Mouse (Mus musculus) left cerebral cortex, postnatal 10 days (tissue): Measurements from ENCODE around the gene Cbx4. TPM values are rescaled to one million over a fixed set of nuclear protein-coding genes. Genes with fewer than 3 reads are reported as not detected.

ENCODE experiments used
- DNase-seq, 2 experiments: peaks; one replicate each; pipeline ENCODE4 v3.0.0; 2021 to 2022; ENCODE audit warnings: low spot score in 2 of 2, mixed read lengths in 1 of 2; ENCODE audit errors: extremely low spot score in 1 of 2
- intact Hi-C: fragments of 180-260 bp; cut with DNase I; formaldehyde crosslinking; loops from one replicate; pipeline ENCODE4 v1.15.1; 2025
- total RNA-seq, 2 experiments: library from RNA; stranded (reverse); gene quantifications; 2 replicates each; pipeline ENCODE4 v1.2.3; 2021

The Cbx4 gene
- 10 to 100 TPM; 54.4 to 56.9 TPM for total RNA-seq

DNA sequence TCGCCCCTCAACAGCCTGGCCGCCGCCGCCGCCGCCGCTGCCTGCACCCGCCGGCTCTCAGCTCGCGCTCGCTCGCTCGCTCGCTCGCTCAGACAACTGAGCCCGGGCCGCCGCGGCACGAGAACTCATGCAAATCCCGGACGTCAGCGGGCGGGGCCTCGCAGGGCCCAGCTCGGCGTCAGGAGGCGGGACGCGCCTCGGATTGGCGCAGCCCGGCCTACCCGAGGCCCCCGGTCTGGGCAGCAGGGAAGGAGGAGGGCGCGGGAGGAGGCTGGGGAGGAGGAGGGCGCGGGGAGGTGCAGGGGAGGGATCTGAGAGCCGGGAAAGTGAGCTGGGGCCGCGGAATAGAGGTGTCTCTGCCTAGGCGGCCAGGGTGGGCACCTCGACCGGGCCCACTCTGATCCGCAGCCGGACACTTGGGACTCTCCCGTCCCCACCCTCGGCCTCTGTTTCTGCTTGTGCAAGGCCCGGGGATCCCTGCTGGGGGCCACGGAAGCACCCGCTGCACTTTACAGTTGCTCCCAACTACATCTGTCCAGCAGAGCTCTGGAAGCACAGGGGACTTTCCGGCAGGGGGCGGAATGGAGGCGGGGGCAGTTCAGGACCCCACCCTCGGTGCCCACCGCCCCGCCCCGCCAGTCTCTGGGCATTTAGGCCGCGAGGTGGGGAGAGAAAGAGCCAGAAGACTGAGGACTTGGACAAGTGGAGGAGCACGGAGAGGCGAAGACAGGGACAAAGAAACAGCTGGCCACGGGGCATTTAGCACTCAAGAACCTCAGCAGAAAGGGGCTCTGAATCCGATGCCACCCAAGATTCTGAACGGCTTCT is at the start of gene Cbx4:
Gene Cbx4, minus strand, starts transcription at position 78 of the 828 bp plus-strand sequence.
- peak; percentile 83 to 97 for DNase-seq
- intact Hi-C loops: loop anchor here (5.0 kb wide), 1 partner anchor 101 kb away; no protein-coding TSS in a partner anchor

DNA sequence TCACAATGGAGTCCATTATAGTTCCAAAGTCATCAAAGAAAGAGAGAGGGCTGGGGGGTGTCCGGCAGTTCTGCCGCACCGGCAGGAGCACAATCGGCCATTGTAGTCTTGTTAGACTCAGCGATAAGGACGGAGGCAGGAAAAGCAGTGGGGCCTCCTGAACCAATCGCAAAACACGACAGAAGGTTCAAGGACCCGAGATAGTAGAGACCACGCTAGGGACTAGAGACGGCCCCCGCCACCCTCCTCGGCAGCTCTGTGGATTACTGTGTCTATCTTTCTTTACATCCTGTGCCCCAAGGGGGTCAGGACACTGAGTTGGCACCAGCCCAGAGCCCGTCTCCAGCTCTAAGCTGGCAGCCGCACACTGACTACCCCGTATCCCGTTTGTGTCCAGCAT is 48.6 kb upstream of the Cbx4 start:
- DNase-seq: peak in 1 of 2 experiments; percentile 49
- intact Hi-C loops: no loop called here

DNA sequence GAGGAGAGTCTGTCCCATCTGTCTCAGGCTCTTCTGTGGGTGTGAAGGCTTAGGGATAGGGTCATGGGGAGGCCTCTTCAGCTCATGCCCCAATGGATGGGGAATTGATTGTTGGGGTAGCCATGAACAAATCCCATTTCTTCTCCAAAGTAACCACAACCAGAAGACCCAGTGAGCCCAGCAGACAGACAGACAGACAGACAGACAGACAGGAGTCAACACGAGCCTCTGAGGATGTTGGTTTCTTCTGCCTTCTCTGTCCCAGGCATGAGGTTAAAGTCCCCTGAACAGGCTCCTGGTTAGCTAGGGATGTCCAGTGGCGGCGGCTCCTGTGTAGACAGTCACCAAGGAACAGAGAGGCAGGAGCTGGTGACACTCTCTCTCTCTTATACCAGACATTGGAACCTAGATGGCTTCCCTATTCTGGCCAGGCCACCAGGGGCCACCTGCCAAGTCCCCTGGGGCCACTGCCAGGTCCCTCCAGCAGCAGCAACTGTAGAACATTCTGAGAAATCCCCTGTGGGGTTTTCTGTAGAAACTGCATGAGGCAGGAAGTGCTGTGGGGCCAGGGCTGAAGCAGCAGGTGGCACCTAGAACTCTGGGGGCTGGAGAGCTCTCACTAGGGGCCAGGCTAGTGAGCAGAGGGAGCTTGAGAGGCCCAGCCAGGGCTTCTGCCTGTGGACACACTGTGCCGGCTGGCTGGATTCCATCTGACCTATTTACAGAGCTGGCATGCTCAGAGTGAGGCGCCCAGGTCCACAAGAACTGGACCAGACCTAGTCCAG is 47.6 kb upstream of the Cbx4 start:
- DNase-seq: peak; percentile 59 to 67
- intact Hi-C loops: no loop called here

DNA sequence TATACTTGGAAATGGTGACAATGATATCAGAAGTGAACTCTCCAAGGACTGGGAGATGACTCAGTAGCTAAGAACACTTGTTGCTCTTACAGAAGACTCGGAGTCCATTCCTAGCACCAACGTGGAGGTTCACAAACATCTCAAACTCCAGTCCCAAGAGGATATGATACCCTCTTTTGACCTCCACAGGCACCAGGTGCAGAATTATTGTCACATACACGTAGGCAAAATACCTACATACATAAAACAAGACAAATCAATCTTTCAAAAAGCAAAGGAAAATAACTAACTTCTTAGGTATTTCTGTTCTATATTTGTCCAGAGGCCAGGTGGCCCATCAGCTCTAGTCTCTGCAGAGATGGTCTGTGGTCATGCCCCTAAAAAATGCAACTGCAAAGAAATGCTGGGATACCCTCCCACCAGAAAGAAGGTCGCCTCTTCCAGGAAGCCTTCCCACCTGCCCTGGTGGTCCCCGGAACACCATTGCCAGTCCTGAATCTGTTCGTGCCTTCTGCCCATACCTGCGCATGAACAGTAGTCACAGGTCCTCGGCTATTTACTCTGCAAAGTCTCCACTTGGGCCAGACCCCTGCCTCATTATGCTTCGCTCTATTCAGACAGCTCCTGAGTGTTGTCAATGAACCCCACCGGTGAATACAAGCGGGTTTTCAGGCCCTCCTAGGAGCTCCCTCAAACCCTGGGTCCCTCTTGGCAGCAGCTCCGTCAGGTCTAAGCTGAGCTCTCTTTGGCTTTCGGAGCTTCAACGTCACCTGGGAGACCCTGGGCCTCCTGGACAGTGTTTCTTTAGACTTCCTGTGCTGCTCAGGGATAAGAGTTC is 46.4 kb upstream of the Cbx4 start:
- intact Hi-C loops: no loop called here

DNA sequence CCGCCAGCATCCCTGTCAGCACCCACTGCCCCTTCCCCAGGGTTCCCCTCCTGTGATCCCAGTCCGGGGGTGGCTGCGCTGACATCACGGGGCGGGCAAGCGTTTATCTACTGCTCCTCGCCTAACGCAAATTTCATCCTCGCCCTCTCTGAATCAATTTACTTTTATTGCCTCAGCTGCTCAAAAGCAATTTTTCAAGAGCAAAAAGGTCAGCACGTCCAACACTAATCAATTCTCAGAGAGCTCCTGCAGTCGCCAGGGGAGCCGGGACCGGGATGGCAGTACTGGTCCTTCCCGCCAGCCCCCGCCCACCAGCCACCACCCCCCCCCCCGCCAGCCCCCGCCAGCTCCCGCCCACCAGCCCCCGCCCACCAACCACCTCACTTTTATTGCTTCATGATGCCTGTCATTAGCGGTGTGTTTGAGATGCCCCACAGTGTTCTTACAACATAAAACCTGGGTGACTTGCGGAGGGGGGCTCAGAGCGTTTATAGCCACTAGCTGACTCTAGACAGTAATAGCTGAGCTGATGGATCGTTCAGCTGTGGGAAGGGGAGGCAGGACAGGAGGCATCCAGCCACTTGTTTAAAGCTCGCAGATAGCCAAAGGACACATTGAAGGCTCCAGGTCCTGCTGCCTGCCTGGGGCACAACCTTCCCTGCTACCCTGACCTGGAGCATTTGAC is 44.2 kb upstream of the Cbx4 start:
- no peak for DNase-seq
- intact Hi-C loops: no loop called here

More for the DNA sequence above, 46.4 kb upstream of the Cbx4 start:
- no peak for DNase-seq

DNA sequence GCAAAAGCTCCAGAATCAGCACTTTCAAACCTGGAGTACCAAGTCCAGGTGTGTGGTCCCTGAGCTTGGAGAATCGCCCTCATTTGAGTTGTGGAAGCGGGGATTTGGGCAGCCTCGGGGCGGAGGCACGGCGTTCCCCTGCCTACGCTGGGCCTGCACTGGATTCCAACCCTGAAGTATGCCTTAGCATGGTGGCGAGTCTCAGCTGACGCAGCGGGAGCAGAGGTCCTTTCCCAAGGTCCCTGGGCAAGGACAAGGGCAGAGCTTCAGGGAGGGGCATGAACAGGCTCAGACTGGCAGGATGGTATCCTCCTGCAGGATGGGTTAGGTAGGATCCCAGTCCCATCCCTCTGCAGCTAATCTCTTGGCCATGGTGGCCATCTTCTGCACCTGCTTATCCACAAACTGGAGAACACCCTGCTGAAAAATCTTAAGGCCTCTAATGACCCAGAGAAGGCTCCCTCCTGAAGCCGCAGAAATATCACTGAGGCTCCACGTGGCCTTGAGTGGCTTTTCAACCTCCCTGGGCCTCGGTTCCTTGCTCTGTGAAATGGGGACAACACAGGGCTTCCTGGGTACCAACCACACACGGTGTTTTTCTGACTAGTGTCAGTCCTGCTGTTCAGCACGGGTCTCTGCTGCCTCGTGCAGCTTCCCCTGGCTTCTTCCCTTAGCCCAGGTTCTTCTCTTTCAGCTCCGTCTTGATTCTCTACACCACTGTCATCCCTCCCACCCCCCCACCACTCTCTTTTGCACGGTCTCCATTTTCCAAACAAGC is 43.4 kb upstream of the Cbx4 start:
- intact Hi-C loops: no loop called here
- no peak for DNase-seq

DNA sequence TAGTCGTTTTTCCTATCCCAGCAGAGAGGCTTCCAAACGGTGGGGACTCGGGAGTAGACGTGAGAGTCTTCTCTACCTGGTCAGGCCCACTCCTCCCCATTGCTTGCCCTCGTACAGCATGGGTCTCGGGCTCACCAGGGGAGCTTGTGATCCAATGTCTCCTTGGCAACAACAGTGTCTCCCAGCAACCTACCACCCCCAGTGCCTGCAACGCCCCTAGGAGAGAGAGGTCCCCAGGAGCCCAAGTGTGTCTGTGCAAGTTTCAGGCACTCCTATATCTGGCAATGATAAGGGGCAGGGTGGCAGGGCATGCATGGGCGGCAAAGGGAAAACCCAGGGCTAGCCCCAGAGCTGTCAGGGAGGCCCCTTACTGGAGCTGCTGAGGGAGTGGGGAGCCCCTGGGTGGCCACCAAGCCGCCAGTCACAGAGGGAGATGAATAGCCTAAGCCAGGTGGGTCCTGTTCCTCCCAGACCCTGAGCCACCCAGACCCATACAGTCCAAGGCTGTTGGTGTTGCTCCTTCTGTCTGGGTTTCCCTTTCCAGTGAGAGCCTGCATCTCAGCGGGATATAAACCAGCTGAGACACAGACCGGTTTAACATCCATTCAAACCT is 42.8 kb upstream of the Cbx4 start:
- DNase-seq: no peak
- intact Hi-C loops: no loop called here

DNA sequence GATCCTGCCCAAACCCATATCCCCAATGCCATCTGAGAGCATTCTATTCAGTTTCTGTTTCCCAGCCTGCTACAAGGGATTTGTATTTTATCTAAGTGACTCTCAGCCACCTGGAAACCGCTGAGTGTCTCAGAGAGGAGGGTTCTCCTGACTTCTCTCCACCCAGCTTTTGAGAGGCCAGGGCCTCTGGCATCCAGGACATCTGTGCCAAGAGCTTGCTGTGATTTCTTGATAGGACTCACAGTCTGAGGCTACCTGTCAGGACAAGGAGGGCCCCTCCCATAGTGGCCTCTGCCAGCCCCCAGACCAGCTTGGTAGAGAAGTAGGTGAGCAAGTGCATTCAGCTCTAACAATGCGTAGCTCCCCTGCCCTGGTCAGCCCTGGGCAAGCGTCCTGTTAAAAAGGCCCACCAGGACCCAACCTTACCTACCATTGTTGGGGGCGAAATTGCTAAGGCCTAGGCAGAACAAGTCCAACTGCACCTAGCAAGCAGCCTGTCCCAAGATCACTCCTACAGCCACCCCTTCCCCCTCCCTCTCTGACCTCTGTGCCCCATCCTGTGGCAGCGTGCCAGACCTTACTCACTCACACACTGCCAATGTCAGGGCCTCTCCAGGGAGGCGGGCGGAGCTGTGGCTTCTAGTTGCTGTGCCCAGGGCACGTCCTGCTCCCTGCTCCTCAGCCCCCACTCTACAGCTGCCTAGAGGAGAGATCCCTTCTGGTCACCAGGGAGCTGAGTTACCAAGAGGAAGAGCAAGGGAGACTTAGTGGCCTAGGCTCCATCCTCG is 41.9 kb upstream of the Cbx4 start:
- DNase-seq: no peak
- intact Hi-C loops: no loop called here

DNA sequence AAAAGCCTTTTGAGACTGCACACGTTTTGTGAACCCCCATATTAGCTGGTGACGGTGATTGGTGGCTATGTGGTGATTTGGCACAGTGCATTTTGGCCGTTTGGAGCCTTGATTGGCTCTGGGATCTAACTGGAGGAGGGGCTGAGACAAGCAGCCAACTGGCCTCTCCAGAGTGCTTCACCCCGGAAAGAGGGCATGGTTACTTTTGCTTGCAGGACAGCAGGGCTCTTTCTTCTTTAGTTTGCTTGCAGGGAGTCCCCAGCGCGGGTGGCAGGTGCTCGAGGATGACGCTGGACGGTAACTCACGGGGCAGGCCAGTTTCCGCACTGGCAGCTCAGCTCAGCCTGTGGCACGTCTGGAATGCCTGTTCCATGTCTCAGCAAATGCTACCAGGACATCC is 41.1 kb upstream of the Cbx4 start:
- no peak for DNase-seq
- intact Hi-C loops: no loop called here

DNA sequence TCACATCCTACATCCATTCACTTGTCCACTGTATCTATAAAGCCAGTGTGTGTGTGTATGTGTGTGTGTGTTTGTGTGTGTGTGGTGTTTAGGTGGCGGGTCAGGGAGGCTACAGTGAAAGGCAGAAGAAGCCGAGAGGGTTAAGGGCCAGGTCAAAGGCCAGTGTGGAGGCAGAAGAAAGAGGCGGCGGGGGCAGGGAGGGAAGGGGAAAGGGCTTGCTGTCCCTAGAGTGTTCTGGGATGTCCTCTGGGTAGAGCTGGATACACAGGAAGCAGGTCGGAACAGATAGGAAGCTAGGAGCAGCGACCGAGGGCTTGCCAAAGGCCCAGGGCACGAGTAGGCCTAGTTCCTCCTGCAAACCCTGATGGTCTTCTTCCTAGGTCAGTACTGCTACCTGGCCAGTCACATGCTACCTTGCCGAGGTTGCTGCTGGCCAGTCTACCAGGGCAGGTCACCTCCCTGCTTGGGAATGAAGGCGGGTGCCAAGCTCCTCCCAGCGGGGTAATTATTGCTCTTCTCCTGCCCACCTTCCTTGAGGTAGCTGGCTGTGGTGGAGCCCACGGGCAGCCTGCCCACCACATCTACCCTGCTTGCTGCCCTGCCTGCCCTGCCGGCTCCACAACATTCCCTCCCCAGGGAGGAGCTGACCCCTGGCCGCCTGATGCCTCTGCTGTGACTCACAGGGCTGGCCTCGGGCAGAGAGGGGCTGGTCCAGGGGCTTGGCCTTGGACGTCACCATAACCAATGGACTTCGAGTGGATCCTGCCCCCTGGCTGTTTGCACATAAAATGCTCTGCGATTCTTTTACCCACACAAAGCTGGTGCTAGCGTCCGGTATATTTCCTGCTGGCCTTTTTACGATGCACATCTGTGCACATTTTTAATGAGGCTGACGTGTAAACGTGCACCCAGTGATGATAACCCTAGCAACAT is 40.2 kb upstream of the Cbx4 start:
- intact Hi-C loops: no loop called here
- peak; percentile 24 to 91 for DNase-seq

DNA sequence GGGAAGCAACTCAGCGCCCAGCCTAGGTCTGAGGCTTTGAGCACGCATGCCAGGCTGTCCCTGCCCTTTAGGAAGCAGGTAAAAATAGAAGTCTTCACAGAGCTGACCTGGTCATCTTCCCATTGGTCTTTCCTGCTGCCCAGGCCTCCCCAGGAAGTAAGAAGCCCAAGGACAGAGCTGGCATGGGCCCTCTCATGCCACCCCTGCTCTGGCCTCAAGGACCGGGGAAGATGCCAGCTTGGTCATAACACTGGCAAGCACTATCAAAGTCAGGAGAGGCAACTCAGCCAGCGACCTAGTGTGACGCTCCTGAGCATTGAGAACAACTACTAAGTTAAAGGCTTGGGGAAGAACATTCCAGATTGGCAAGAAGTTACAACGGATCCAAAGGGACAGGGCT is 38.5 kb upstream of the Cbx4 start:
- intact Hi-C loops: no loop called here
- DNase-seq: no peak

DNA sequence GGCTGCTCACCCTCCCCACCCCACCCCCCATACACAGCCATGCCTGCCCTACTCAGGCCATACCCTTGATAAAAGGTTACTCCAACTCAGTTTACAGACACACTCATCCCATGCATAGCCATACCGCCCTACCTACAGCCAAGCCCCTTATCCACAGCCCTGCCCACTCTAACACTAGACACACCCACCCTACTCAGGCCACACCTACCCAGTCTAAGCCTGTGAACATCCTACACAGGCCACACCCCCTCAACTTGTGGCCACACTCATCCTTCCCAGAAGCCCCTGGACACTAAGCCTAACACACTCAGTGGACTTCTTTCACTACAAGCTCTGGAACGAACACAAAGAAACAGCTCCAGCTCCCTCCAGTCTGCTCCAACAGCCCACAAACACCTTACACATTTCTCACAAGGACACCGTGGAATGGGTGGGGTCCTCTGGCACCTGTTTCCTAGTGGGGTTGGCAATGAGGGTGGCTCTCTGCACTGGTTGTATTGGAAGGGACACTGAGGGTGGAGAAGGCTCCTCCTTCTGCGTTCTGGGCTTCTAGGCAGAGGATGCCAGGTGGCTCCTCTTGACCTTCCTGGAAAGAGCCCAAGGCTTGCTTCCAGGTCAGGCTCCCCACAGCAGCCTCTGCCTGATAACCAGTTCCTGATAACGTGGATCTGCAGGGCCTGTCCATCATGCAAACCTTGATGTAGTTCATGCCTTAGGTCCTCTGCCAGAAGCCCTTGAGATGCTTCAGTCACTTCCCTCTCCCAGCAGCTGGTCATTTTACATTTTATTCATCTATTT is 37.7 kb upstream of the Cbx4 start:
- intact Hi-C loops: no loop called here
- no peak for DNase-seq

DNA sequence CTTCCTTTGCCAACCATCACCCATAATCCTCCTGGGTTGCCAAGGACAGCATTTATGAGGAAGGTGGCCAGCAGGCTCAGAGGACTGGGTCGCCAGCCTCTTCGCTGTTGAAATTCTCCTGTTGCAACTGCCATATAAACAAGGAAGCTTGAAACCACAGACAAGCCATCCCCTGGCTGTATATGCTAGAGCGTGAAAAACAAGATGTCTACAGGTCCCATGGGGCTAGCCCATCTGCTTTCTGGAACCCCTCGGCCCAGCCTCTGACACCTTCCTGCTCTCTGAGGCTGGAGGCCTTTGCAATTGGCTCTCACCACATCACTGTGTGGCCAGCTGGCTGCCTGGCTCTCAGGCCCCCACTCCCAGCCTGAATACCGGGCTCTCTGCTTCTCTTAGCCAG is 36.4 kb upstream of the Cbx4 start:
- intact Hi-C loops: no loop called here
- DNase-seq: no peak

DNA sequence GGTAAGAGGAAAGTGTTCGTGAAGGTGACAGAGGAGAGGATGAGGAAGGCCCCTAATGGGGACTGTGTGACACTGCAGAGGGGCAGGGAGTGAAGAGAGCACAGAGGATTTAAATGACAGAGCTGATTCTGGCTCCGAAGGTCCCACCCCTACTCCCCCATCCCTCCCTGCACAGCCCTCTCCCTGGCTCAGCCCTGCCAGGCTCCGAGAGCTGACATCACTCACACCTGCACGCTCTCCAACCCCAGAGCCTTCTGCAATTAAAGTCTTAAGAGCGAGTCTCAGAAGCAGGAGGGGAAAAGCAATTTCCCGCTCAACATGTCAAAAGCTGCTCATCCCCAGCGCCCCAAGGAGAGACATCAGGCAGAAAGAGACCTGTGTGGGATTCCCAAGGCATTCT is 32.9 kb upstream of the Cbx4 start:
- no peak for DNase-seq
- intact Hi-C loops: no loop called here

DNA sequence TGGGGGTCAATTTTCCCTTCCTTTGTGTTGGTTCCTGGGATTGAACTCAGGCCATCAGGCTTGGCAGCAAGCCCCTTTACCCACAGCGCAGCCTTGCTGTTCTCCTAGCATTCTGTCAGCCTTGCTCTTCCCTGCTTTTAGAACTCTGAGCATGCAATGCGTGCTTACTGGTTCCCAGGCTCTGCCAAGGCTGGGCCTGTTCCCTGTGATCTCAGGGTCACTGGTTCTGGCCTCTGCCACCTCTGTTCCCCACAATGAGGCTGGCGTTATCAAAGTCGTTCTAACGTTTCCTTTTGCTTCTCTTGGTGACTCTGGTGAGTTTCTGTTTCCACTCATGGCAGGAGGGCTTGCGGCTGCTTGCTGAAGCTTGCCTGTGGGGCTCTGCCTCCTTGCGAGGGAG is 31.9 kb upstream of the Cbx4 start:
- intact Hi-C loops: no loop called here
- no peak for DNase-seq
